Mouse (Mus musculus) MEL (cell line): ENCODE measurements around the gene Wipf1.

Source experiments
- CTCF ChIP-seq, 3 experiments: IDR thresholded peaks in 2 of 3; conservative IDR thresholded peaks in 1 of 3; 2 replicates each; pipeline ENCODE4 v1.5.1; 2011 to 2012; ENCODE audit warnings: low read length in 3 of 3, low read depth in 2 of 3, mild to moderate bottlenecking in 2 of 3, improper control_type of control experiment in 1 of 3, inconsistent platforms in 1 of 3, mixed read lengths in 1 of 3, moderate library complexity in 1 of 3; ENCODE audit not compliant: control insufficient read depth in 1 of 3, insufficient read depth in 1 of 3, poor library complexity in 1 of 3, severe bottlenecking in 1 of 3
- EP300 ChIP-seq, 2 experiments: IDR thresholded peaks; 2 replicates each; pipeline ENCODE4 v1.6.1; 2011; ENCODE audit warnings: improper control_type of control experiment in 2 of 2, low read length in 2 of 2, low read depth in 1 of 2, mild to moderate bottlenecking in 1 of 2
- ETS1 ChIP-seq: IDR thresholded peaks from 2 replicates; pipeline ENCODE4 v1.6.1; 2012; ENCODE audit warnings: low read depth, mild to moderate bottlenecking, inconsistent platforms, low read length, improper control_type of control experiment, moderate library complexity
- HCFC1 ChIP-seq: IDR thresholded peaks from 2 replicates; pipeline ENCODE4 v1.6.1; 2012; ENCODE audit warnings: low read depth, mild to moderate bottlenecking, inconsistent platforms, low read length, improper control_type of control experiment, moderate library complexity
- JUND ChIP-seq: IDR thresholded peaks from 2 replicates; pipeline ENCODE4 v1.6.1; 2011; ENCODE audit warnings: low read depth, mild to moderate bottlenecking, improper control_type of control experiment, low read length
- KAT2A ChIP-seq: conservative IDR thresholded peaks from 2 replicates; pipeline ENCODE4 v1.6.1; 2012; ENCODE audit warnings: low read depth, low read length, improper control_type of control experiment, inconsistent platforms
- POLR2AphosphoS2 ChIP-seq: IDR thresholded peaks from 2 replicates; pipeline ENCODE4 v1.6.1; 2011; ENCODE audit warnings: low read length, improper control_type of control experiment
- SIN3A ChIP-seq: IDR thresholded peaks from 2 replicates; pipeline ENCODE4 v1.6.1; 2012; ENCODE audit warnings: low read length, improper control_type of control experiment, inconsistent platforms
- UBTF ChIP-seq: IDR thresholded peaks from 2 replicates; pipeline ENCODE4 v1.6.1; 2012; ENCODE audit warnings: low read depth, mild to moderate bottlenecking, inconsistent platforms, low read length, improper control_type of control experiment, moderate library complexity, borderline replicate concordance; ENCODE audit not compliant: insufficient read depth
- USF1 ChIP-seq: IDR thresholded peaks from 2 replicates; pipeline ENCODE4 v1.6.1; 2014; ENCODE audit warnings: low read depth, mild to moderate bottlenecking, inconsistent platforms, low read length, improper control_type of control experiment, moderate library complexity

- TF ChIP-seq CTCF (IDR thresholded peaks at IDR 0.05 in 2 of 3, conservative IDR thresholded peaks at IDR 0.05 in 1 of 3; ENCODE audit: control insufficient read depth in 1 of 3, insufficient read depth in 1 of 3, low read depth in 2 of 3, low read length in 3 of 3, poor library complexity in 1 of 3, severe bottlenecking in 1 of 3) (no peak), JUND (no peak), UBTF (no peak), SIN3A (no peak), ETS1 (no peak), HCFC1 (no peak), KAT2A (no peak), USF1 (no peak), POLR2AphosphoS2 (no peak), EP300 (IDR thresholded peaks at IDR 0.05; ENCODE audit: low read depth in 1 of 2, low read length in 2 of 2) (no peak)
Measured at GRCm38 (mm10) chr2:73571304-73571703, 41.8 kb upstream of the Wipf1 start.
